Mouse (Mus musculus): ENCODE data around the gene Ak4. TPM values are rescaled to one million over a fixed set of nuclear protein-coding genes. Genes with fewer than 3 reads are reported as not detected.

Gene Ak4
- polyA plus RNA-seq, 1 experiment from 2014 or later: 5.0 TPM

- ATAC-seq (ENCODE audit: low read depth) (no peak), DNase-seq (ENCODE audit: low spot score) (peak; percentile 54)
- no peaks in the 10 kb centered on the region for H3K4me1 ChIP-seq (ENCODE audit: control insufficient read depth, insufficient read depth, low read length)
- H3K4me2 ChIP-seq (ENCODE audit: low read depth, low read length): no peak overlapping the region
- no peak overlapping the region for H3K27ac ChIP-seq (replicated peaks; ENCODE audit: low read depth, low read length)
- H3K9ac ChIP-seq (ENCODE audit: low read depth, low read length): no peak overlapping the region
- H3K27me3 ChIP-seq (replicated peaks; ENCODE audit: control insufficient read depth, insufficient read depth, low read length): no peaks in the 10 kb centered on the region
- 51% methylated on average over 2 of the region's 2 CpGs for WGBS
- H3K36me3 ChIP-seq (ENCODE audit: control insufficient read depth, insufficient read depth, low read length): peaks cover 10% of the 10 kb centered on the region; the same call in 1 of the 2 replicates
- no peak overlapping the region for H3K4me3 ChIP-seq (ENCODE audit: low read depth, low read length)
- no peaks in the 10 kb centered on the region for H3K9me3 ChIP-seq (ENCODE audit: control insufficient read depth, low read length)
Observed at GRCm38 (mm10) chr4:101458341-101458740, 39.3 kb downstream of the Ak4 start.

- no peak for DNase-seq (ENCODE audit: low spot score)
- Histone ChIP-seq H3K9ac (ENCODE audit: low read depth, low read length) (no peak overlapping the region), H3K4me3 (ENCODE audit: low read depth, low read length) (no peak overlapping the region), H3K27me3 (replicated peaks; ENCODE audit: control insufficient read depth, insufficient read depth, low read length) (no peaks in the 10 kb centered on the region), H3K4me1 (ENCODE audit: control insufficient read depth, insufficient read depth, low read length) (no peaks in the 10 kb centered on the region), H3K27ac (replicated peaks; ENCODE audit: low read depth, low read length) (no peak overlapping the region), H3K9me3 (ENCODE audit: control insufficient read depth, low read length) (no peaks in the 10 kb centered on the region), H3K36me3 (ENCODE audit: control insufficient read depth, insufficient read depth, low read length) (peaks cover 10% of the 10 kb centered on the region; the same call in 1 of the 2 replicates), H3K4me2 (ENCODE audit: low read depth, low read length) (no peak overlapping the region)
- ATAC-seq (ENCODE audit: low read depth): no peak
- 79% methylated on average over 4 of the region's 4 CpGs for WGBS
Observed at GRCm38 (mm10) chr4:101459358-101459757, 40.3 kb downstream of the Ak4 start.

DNA sequence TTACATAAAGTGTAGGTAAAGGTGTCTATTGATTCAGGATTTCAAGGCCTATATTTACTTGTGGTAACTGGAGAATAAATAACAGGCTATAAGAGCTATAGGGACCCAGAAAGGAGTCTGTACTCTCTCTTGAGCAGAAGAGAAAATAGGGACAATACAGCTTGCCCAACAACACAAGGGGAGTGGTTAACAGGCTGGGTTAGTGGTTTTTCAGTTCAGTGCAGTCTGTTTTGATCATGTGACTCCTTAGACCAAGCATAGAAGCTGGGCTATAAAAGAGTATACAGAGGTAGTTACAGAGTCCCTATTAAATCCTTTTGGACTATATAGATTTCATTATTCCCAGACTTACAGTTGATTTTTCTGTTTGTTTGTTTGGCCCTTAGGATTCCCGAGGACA is 41.0 kb downstream of the Ak4 start:
- Histone ChIP-seq H3K9ac (ENCODE audit: low read depth, low read length) (no peak overlapping the region), H3K4me3 (ENCODE audit: low read depth, low read length) (no peak overlapping the region), H3K9me3 (ENCODE audit: control insufficient read depth, low read length) (no peaks in the 10 kb centered on the region), H3K4me2 (ENCODE audit: low read depth, low read length) (no peak overlapping the region), H3K27me3 (replicated peaks; ENCODE audit: control insufficient read depth, insufficient read depth, low read length) (no peaks in the 10 kb centered on the region), H3K27ac (replicated peaks; ENCODE audit: low read depth, low read length) (no peak overlapping the region), H3K4me1 (ENCODE audit: control insufficient read depth, insufficient read depth, low read length) (no peaks in the 10 kb centered on the region), H3K36me3 (ENCODE audit: control insufficient read depth, insufficient read depth, low read length) (peaks cover 10% of the 10 kb centered on the region; the same call in 1 of the 2 replicates)
- DNase-seq (ENCODE audit: low spot score) (no peak), ATAC-seq (ENCODE audit: low read depth) (no peak)
- WGBS: 87% methylated on average over 1 of the region's 1 CpGs

- H3K4me2 ChIP-seq (ENCODE audit: low read depth, low read length): no peak overlapping the region
- no peak overlapping the region for H3K27ac ChIP-seq (replicated peaks; ENCODE audit: low read depth, low read length)
- DNase-seq (ENCODE audit: low spot score): peak; percentile 75
- peak; percentile 44; the same call in 1 of the 2 replicates for ATAC-seq (ENCODE audit: low read depth)
- no peaks in the 10 kb centered on the region for H3K9me3 ChIP-seq (ENCODE audit: control insufficient read depth, low read length)
- H3K4me3 ChIP-seq (ENCODE audit: low read depth, low read length): no peak overlapping the region
- H3K36me3 ChIP-seq (ENCODE audit: control insufficient read depth, insufficient read depth, low read length): peaks cover 10% of the 10 kb centered on the region; the same call in 1 of the 2 replicates
- 80% methylated on average over 2 of the region's 2 CpGs for WGBS
- H3K9ac ChIP-seq (ENCODE audit: low read depth, low read length): no peak overlapping the region
- H3K27me3 ChIP-seq (replicated peaks; ENCODE audit: control insufficient read depth, insufficient read depth, low read length): no peaks in the 10 kb centered on the region
- H3K4me1 ChIP-seq (ENCODE audit: control insufficient read depth, insufficient read depth, low read length): no peaks in the 10 kb centered on the region
Observed at GRCm38 (mm10) chr4:101462065-101462464, 43.0 kb downstream of the Ak4 start.

DNA sequence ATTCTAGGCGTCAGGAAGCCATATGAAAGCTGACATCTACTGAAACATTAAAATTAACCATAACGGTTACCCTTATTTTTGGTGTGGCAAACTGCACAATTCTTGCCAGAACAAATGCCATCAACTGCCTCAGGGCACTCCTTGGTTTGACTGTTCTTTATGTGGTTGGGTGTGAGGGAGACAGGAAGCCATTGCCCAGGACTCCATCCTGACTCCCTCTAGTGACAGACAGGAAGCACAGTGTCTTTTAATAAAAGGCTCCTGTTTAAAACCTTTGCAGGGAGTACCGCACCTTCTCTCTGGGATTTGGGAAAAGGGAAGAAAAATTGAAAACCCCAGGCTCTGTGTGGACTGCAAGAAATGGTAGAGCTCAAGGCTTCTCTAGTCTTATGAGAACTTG is 47.2 kb downstream of the Ak4 start:
- Histone ChIP-seq H3K27ac (replicated peaks; ENCODE audit: low read depth, low read length) (no peak overlapping the region), H3K27me3 (replicated peaks; ENCODE audit: control insufficient read depth, insufficient read depth, low read length) (no peaks in the 10 kb centered on the region), H3K36me3 (ENCODE audit: control insufficient read depth, insufficient read depth, low read length) (peaks cover 10% of the 10 kb centered on the region; the same call in 1 of the 2 replicates), H3K4me1 (ENCODE audit: control insufficient read depth, insufficient read depth, low read length) (no peaks in the 10 kb centered on the region), H3K4me3 (ENCODE audit: low read depth, low read length) (no peak overlapping the region), H3K9ac (ENCODE audit: low read depth, low read length) (no peak overlapping the region), H3K9me3 (ENCODE audit: control insufficient read depth, low read length) (no peaks in the 10 kb centered on the region), H3K4me2 (ENCODE audit: low read depth, low read length) (no peak overlapping the region)
- ATAC-seq (ENCODE audit: low read depth) (no peak), DNase-seq (ENCODE audit: low spot score) (no peak)
- 65% methylated on average over 3 of the region's 3 CpGs for WGBS

DNA sequence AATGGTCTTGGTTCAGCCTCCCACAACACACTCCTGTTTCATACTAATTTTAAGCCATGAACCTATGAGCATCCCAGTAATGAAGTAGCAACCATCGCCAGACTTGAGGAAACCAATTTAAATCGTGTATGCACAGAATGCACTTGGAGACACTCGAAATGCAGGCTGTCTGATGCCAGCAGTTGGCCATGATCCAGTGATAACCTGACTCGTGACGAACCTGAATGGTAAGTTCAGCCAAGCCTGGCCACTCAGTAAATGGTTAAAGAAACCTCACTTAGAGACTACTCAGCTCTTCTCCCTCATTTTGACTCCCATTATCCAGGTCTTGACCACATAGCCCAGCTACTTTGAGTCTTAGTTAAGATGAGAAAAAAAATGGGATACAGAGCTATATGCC is 50.2 kb downstream of the Ak4 start:
- Histone ChIP-seq H3K9me3 (ENCODE audit: control insufficient read depth, low read length) (no peaks in the 10 kb centered on the region), H3K4me1 (ENCODE audit: control insufficient read depth, insufficient read depth, low read length) (no peaks in the 10 kb centered on the region), H3K4me3 (ENCODE audit: low read depth, low read length) (no peak overlapping the region), H3K27ac (replicated peaks; ENCODE audit: low read depth, low read length) (no peak overlapping the region), H3K9ac (ENCODE audit: low read depth, low read length) (no peak overlapping the region), H3K4me2 (ENCODE audit: low read depth, low read length) (no peak overlapping the region), H3K36me3 (ENCODE audit: control insufficient read depth, insufficient read depth, low read length) (no peaks in the 10 kb centered on the region), H3K27me3 (replicated peaks; ENCODE audit: control insufficient read depth, insufficient read depth, low read length) (no peaks in the 10 kb centered on the region)
- WGBS: 79% methylated on average over 5 of the region's 5 CpGs
- no peak for ATAC-seq (ENCODE audit: low read depth)
- no peak for DNase-seq (ENCODE audit: low spot score)

DNA sequence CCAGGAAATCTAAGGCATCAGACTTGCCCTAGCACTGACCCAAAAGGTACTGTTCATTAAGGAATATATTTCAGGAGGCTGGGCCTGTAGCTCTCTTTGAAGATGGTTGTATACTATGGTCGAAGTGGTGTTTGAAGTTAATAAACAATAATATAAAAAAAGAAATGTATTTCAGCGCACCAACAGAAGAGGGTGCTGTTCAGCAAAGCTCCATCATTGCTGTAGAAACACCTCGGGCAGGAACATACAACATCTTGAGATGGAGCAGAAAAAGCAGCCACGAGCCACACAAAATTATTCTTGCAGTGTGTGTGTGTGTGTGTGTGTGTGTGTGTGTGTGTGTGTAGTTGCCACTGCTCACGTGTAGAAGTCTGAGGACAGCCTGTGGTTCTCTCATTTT is 51.5 kb downstream of the Ak4 start:
- Histone ChIP-seq H3K36me3 (ENCODE audit: control insufficient read depth, insufficient read depth, low read length) (no peaks in the 10 kb centered on the region), H3K4me2 (ENCODE audit: low read depth, low read length) (no peak overlapping the region), H3K9me3 (ENCODE audit: control insufficient read depth, low read length) (no peaks in the 10 kb centered on the region), H3K4me3 (ENCODE audit: low read depth, low read length) (no peak overlapping the region), H3K27me3 (replicated peaks; ENCODE audit: control insufficient read depth, insufficient read depth, low read length) (no peaks in the 10 kb centered on the region), H3K27ac (replicated peaks; ENCODE audit: low read depth, low read length) (no peak overlapping the region), H3K9ac (ENCODE audit: low read depth, low read length) (no peak overlapping the region), H3K4me1 (ENCODE audit: control insufficient read depth, insufficient read depth, low read length) (no peaks in the 10 kb centered on the region)
- DNase-seq (ENCODE audit: low spot score) (no peak), ATAC-seq (ENCODE audit: low read depth) (no peak)
- WGBS: 57% methylated on average over 5 of the region's 5 CpGs

DNA sequence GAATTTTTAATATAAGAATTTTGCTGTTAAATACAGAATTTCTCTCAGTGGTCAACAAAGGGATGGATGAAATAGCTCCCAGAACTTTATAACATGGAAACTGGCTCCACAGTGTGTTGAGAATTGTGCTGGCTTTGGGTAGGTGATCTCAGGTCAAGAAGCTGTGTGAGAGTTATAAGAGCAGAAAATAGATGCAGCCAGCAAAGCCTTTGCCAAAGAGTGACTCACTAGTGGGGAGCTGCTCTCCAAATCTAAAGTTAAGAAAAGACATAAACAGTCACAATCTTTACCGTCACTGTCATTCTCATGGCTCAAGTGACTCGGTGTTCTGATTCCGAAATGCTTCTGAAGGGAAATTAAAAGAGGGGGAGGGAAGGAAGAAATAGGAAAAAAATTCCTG is 53.7 kb downstream of the Ak4 start:
- no peaks in the 10 kb centered on the region for H3K36me3 ChIP-seq (ENCODE audit: control insufficient read depth, insufficient read depth, low read length)
- no peak overlapping the region for H3K9ac ChIP-seq (ENCODE audit: low read depth, low read length)
- H3K27me3 ChIP-seq (replicated peaks; ENCODE audit: control insufficient read depth, insufficient read depth, low read length): no peaks in the 10 kb centered on the region
- no peaks in the 10 kb centered on the region for H3K4me1 ChIP-seq (ENCODE audit: control insufficient read depth, insufficient read depth, low read length)
- H3K4me3 ChIP-seq (ENCODE audit: low read depth, low read length): no peak overlapping the region
- H3K4me2 ChIP-seq (ENCODE audit: low read depth, low read length): no peak overlapping the region
- no peaks in the 10 kb centered on the region for H3K9me3 ChIP-seq (ENCODE audit: control insufficient read depth, low read length)
- DNase-seq (ENCODE audit: low spot score): no peak
- H3K27ac ChIP-seq (replicated peaks; ENCODE audit: low read depth, low read length): no peak overlapping the region
- no peak for ATAC-seq (ENCODE audit: low read depth)
- 83% methylated on average over 3 of the region's 3 CpGs for WGBS

- Histone ChIP-seq H3K4me1 (ENCODE audit: control insufficient read depth, insufficient read depth, low read length) (no peaks in the 10 kb centered on the region), H3K27ac (replicated peaks; ENCODE audit: low read depth, low read length) (no peak overlapping the region), H3K9ac (ENCODE audit: low read depth, low read length) (no peak overlapping the region), H3K36me3 (ENCODE audit: control insufficient read depth, insufficient read depth, low read length) (no peaks in the 10 kb centered on the region), H3K9me3 (ENCODE audit: control insufficient read depth, low read length) (no peaks in the 10 kb centered on the region), H3K4me3 (ENCODE audit: low read depth, low read length) (no peak overlapping the region), H3K4me2 (ENCODE audit: low read depth, low read length) (no peak overlapping the region), H3K27me3 (replicated peaks; ENCODE audit: control insufficient read depth, insufficient read depth, low read length) (peaks cover 4% of the 10 kb centered on the region)
- 88% methylated on average over 8 of the region's 8 CpGs for WGBS
- DNase-seq (ENCODE audit: low spot score) (no peak), ATAC-seq (ENCODE audit: low read depth) (no peak)
Observed at GRCm38 (mm10) chr4:101490320-101490917, 71.3 kb downstream of the Ak4 start.
